Mouse (Mus musculus): Measurements from ENCODE around the gene Wdr75.

Wdr75 gene

DNA sequence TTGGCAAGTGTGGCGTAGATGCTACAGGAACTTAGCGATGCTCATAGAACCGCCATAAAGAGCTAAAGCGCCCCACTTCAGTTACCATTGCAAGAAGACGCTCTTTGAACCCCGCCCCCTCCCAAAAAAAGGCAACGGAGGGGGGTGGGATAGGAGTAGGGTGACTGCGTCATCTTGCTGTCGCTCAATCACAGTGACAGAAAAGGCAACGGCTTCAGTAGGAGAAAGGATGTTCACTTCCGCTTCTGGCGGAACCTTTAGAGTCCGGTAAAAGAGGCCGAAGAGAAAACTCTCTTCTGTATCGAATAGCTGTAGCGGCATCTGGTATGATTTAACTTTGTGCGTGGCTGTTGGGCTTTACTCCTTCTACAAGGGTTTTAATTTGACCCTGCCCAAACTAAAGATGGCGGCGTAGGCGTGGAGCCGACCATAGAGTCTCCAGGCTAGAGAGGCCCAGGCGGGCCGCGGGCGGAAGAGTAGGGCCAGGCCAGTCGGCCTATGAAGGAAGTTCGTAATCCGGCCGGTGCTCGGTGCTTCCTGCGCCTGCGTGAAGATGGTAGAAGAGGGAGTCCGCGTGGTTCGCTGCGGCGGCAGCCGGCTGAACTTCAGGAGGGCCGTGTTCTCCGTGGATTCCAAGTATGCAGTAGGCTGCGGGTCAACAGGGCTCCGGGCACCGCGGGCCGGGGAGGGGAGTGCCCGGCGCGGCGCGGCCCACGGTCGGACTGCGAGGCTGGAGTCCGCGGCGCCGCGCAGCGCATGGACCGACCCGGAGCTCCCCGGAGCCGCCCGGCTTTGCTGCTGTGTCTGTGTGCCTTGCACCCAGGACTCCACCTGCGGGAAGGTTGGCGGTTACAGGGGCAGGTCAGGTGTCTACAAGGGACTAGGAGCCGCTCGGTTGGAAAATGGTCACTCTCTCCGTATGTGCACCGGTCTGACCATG, at the start of gene Wdr75:
Wdr75 (plus strand) TSS at position 198 of the 940 bp plus-strand sequence.
- DNase-seq (ENCODE audit: low read depth, low spot score) = peak; percentile 90

DNA sequence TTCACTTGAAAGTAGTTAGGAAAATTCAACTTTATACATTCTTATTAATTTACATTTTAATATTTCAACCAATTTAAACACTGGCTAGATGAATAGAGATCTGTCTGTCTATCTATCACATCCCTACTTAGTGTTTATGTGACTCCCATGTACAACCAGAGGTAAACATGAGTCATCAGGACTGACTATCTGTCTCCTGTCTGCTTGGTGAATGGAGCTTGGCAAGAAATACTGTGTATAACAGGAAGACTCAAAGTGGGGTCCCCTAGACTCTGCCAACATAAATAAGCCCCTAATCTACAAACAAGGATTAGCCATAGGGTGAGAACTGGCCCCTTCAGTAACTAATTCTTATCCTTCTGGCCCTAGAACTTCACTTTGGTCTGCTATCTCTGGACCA, 39.1 kb upstream of the Wdr75 start:
- no peak for DNase-seq (ENCODE audit: low read depth, low spot score)

DNA sequence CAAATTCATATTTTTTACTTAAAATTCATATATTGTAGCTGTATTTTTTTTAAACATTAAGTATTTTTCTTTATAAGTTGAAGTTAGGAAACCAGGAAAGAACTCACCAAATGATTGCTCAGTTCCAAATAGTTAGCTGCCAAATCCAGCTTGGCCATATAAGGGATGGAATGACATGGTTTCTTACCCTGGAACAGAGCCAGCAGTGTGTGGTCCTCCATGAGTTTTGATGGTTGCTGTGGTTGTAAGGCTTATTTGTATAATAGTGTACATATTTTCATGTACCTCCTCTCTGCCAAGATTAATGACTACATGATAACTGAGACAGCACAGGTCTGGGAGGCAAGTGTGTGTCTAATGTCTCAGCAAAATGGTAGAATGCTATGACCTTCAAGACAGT, 38.3 kb upstream of the Wdr75 start:
- DNase-seq (ENCODE audit: low read depth, low spot score) = no peak

DNA sequence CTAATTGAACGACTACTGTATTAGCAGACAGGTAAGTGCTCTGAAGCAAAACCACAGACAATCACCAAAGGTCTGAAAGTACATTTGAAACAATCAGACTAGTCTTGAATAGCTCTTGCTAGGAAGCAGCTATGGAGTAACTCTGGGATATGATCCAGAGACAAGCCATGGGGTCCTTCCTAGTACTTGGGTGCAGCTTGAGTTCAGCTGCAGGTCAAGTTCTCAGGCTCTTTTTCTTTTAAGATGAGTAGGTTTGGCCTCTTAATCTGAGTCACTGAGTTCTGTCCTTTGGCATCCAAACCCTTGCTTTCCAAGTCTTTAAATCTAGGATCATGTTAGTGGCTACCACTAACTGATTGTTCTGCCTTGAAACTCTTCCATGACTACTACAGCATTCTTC, 37.0 kb upstream of the Wdr75 start:
- DNase-seq (ENCODE audit: low read depth, low spot score) = no peak

DNA sequence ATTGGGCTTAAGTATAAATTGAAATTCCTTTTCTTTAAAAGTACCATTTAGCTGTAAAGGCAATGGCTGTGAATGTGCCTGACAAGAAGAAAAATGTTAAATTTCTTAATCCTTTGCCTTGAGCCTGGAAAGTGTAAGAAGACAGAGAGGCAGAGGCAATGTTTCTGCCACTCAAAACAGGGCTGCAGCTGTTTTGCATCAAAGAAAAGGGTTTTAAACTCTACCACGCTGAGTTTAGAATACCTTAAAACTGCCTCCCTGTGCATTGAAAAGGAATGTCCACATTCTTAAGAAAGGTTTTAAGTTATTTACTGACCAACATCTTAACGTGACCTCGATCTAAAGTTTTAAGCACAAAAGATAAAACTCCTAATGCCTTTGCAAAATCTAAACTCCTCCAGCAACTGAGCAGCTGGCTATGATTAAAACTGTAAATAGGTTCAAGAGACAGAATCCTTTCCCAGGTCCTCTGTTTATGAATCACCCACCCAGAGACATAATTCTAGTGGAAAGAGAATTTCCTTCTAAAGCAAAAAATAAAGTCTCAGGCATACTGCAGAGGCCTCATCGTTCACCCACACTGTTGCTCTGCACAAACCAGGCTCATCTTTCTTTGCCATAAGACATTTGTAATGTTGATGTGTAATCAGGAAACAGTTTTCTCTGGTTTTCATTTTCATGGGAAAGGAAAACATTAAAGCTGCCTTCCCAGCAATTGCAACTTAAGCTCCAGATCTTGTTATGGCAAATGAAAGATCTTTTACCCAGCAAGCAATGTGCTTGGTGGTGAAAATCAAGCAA, 34.1 kb upstream of the Wdr75 start:
- DNase-seq (ENCODE audit: low read depth, low spot score) = no peak

DNA sequence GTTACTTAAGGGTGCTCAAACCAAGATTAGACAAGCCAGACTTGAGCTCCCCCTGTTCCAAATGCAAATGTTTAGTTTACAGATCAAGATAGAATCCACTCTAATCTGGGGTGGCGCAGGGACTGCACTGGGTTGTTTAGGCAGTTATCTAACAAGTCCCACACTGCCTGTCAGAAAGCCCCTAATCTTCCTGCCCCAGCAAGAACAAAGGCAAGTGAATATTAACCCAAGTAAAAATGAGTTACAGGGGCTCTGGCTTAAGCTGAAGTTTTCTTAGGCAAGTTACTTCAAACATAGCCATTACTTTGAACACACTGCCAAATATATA, 33.5 kb upstream of the Wdr75 start:
- no peak for DNase-seq (ENCODE audit: low read depth, low spot score)

DNA sequence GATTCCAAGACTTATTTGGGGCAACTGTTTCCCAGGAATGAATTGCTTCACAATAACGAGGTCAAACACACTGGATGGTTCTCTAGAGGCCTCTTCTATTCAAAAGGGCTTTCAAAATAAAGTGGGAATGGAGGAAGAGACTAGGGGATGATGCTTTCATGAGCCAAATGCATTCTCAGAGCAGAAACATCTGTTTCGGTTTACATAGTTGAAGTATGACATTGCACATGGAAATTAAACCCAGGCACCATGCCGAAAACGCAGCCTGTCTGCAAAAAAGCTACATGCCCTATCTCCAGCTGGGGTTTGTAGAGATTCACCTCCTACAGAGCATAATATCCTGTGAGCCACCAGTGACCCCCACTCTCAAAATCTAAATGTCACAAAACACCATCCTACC, 29.3 kb upstream of the Wdr75 start:
- DNase-seq (ENCODE audit: low read depth, low spot score) = no peak

DNA sequence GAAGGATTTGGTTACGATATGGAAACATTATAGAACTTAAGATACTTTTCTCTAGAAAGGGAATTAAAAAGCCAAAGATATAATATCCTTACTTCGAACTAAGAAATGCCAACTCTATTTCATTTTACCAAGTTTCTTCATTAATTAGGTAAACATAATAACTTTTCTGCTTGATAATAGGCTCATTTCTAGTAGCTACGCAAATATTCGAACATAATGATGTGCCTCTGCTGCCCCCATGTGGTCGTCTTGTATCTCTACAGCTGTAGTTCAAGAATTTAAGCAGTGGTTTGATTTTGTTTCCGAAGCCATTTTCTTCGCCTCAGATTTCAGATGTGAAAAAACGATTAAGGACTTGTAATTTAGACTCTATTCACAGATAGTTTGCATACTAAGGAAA, 28.8 kb upstream of the Wdr75 start:
- DNase-seq (ENCODE audit: low read depth, low spot score) = peak; percentile 37

DNA sequence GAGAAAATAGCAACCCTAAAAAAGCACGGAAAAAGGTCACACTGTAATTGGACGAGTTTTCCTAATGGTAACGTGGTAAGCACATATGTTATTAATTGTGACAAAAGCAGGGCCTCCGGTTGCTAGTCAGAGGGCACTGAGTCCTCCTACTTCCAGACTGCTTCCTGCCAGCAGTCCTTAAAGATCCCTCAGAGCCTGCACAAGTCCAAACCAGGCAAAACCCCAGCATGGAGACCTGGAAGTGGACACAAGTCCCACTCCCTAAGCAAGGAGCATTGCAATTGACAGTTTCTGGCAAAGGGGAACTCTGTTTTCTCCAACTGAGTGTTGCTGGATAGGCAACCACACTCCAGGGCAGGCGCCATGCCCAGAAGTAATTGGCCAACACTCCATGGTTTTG, 27.4 kb upstream of the Wdr75 start:
- no peak for DNase-seq (ENCODE audit: low read depth, low spot score)

DNA sequence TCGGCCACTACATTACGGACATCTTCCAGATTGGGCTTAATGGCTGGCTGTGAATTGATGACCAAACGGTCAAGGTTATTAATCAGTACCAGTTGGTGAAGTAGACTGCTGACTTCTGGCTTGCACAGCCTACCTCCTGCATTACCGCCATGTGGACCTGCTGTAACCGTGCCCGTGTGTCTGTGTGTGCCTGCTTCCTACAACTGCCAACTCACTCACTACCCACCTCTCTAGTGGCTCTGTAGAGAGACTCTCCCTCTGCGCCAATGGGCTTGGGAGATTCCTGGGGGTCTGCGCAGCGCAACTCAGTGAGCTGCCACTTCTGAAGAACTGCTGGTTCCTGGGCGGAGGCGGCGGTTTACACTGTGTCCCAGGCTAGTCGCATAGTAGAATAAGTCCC, 25.6 kb upstream of the Wdr75 start:
- DNase-seq (ENCODE audit: low read depth, low spot score) = no peak

DNA sequence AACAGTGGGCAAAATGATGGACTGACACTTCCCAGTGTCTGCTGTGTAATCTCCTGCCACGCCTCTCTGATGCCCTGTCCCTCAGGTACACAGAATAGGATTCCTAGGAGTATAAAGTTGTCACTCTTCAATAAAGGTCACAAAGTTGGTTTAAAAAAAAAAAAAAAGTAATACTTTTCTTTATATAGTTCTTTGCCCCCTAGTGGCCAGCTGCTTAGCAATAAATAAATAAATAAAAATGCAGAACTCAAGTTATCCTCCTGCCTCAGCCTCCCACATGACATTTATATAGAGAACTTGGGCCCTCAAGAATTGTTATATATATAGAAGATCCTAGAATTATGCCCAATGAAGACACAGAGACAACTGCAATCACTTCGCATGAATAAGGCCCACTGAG, 24.9 kb upstream of the Wdr75 start:
- no peak for DNase-seq (ENCODE audit: low read depth, low spot score)

DNA sequence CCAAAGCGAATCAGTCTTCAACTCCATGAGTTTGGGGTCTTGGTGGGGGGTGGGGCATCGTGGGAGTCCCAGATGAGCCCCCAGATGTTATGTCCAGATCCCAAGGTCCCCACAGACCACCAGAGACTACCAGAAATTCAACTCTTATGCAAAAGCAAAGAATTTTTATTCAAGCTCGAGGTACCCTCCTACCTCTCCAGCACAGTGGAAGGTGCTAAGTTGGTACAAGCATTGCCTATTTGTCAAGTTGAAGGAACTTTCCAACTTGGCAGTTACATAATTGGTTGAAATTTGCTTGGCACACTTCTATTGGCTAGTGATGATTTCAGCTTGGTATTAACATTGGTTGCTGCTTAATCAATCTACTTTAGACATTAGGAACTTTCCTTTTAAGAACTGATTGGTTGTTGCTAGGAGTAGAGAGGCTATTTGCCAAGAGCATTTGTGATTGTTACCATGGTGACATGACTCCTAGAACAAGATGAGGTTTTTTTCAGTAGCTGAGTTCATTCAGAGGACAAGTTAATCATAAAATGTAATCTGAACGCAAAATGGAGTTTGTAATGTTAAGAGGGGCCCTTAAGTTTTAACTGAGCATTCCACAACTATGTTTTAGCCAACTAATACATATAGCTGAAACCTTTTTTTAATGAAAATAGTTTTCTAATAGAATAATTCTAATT, 14.2 kb upstream of the Wdr75 start:
- no peak for DNase-seq (ENCODE audit: low read depth, low spot score)

DNA sequence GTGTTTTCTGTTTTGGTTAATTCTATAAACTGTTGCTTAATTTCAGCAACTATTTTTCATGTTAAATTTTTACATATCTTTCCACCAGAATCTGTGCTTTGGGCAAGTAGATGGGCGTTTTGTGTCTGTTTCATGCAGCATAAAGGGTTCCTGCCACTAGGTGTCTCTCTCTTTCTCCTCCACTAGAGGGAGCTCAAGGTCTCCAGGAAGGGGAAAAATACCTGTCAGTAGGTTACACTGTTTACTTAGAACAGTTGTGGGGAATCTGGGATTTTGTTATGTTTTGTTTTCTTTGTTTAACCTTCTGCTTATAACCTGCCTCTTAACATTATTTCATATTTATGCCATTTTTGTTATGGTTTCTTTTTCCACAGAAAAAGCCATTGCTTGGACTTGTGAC, 21.9 kb downstream of the Wdr75 start:
- DNase-seq (ENCODE audit: low read depth, low spot score) = peak; percentile 45

DNA sequence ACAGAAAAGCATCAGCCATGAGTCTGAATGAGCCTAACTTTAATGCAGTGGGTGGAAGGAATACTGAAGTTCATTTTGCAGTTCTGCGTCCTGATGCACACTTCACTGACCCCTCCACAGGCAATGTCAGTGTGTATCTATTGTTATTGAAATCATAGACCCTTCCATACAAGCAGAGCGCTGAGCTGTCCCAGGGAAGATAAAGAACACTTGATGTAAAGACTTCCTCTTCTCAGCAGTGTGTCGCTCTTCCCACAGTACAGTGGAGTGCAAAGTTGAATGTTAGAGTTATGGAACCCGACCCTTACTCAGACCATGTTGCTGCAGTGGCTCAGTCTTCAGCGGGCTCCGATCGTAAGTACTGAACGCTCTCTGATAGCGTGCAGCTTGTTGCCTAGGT, 23.6 kb downstream of the Wdr75 start:
- no peak for DNase-seq (ENCODE audit: low read depth, low spot score)

DNA sequence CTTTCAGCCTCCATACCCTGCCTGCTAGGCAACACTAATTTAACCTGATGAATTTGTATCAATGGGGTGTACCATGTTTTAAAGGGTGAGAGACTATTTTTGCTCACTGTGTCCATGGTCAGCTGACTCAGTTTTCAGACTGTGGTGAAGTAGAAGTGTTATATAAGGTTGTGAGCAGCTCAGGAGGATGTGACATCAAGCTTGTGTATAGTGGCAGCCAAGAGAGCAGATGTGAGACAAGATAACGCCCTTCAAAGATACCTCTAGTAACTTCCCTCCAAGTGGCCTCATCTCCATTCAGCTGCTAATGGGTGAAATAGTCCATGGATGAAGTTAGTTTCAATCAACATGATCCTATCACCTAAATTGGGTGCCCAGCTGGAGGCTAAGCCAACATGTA, 29.5 kb downstream of the Wdr75 start:
- DNase-seq (ENCODE audit: low read depth, low spot score) = no peak

DNA sequence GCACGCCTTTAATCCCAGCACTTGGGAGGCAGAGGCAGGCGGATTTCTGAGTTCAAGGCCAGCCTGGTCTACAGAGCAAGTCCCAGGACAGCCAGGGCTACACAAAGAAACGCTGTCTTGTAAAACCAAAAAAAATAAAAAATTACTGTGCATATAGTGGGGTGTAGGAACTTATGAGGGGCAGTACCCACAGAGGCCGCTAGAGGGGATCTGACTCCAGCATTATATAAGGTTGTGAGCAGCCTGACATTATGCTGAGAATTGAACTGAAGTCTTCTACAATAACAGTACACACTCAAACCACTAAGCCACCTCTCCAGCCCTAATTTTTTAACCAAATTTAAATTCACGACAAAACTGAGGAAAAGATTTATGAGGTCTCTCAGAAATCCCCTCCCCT, 30.2 kb downstream of the Wdr75 start:
- peak; percentile 38 for DNase-seq (ENCODE audit: low read depth, low spot score)

DNA sequence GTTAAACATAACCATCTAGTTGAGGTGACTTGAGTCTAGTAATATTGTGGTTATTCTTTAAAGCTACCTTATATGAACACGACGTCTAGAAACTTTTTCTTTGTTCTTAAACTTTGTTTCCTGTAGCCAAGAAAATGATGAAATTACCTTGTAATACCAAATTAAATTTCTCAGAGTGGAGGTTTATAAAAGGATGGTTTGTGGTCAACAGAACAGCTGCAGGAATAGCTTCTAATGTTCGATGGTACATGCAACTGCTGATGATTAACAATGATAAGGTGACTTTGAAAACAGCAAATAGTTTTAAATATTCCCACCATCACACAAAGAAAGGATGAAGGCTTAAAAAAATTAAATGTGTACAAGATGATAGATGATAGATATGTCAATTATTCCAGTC, 30.7 kb downstream of the Wdr75 start:
- no peak for DNase-seq (ENCODE audit: low read depth, low spot score)

DNA sequence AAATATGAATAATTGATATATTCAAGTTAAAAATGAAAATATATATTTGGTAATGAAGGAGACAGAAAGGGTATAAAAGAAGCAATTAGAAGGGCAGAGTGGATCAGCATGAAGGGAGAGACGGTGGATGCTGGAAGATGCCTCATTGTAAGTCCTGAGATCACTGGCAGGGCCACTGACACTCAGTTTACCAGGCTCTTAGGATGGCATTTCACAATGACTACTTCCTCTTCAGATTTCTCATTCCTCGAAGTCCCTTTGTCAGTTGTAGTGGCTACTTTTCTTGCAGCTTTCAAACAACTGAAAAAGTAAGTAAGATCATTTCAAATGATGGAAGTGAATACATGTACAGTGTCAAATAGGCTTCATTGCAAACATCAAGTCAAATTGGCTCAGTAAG, 31.2 kb downstream of the Wdr75 start:
- DNase-seq (ENCODE audit: low read depth, low spot score) = no peak

DNA sequence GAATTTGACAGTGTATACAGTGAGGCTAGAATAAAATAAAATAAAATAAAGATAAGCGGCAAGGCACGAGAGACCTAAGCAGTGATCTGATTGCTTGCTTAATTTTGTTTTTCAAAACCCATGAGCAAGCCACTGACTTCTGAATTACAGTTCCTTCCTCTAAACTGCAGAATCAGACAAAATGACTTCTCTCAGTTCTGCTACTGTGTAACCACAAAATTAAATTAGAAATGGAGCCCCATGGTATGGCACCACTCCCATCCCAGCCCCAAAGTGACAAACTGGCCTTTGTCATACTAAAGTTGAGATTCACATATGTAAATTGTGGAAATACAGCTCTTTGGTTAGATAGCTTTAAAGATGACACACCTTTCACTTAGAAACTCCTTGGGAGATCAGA, 31.8 kb downstream of the Wdr75 start:
- no peak for DNase-seq (ENCODE audit: low read depth, low spot score)

DNA sequence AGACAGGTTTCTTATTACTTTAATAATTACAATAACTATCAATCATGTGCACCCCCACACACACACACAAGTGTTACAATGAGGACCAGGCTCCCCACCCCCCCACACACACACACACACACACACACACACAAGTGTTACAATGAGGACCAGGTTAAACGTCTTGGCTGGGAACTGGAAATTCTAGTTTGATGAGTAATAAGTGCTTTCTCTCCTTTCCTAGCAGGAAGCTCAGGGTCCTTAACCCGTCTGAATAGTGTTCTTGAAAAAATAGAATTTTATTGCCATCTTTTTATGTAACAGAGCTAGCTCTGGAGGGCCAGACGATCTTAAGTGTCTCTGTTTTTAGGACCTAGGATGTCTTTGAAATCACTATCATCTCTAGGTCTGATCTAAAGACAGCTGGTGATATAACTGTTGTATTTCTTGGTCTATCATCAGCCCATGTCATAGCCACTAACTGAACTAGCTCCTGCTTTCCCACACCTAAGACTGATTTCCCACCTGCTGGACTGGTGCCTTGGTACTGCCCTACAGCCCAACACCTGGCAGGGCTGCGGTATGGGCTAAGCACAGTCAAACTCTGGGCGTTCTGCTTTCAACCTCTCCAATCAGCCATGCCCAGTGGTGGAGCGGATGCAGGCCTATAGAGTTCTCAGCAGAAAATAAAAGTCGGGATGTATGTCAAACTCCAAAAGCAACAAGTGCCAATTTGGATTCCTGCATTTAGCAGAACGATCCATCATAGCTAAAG, 35.7 kb downstream of the Wdr75 start:
- DNase-seq (ENCODE audit: low read depth, low spot score) = no peak

DNA sequence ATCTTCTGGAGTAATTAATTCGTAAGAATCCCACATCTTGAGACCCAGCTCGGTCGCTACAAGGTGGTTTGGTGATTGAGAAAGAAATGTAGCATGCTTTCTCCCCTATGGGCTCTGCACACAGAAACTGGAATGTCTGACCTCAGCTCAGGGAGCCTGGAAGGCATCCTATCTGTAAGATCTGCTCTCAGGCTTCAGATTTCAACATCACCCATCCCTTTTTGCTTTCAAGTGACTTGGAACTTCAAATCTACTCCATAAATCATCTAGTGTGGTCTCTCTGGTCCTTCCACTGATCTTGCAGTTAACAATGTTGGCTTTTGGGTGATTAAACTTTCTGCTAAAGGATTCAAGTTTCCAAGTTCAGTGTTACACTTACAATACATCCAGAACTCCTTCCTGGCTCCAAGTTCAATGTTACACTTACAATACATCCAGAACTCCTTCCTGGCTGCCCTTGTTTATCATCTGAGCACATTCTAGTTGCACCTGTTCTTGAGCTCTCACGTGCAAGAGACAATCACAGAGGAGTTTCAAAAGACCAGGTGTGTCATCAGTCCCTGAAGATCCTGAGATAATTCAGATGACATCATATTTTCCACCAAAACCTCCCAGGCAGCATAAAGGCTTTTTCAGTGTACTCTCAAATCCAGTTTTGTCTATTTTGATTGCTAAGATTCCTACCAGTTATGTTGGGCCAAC, 40.5 kb downstream of the Wdr75 start:
- DNase-seq (ENCODE audit: low read depth, low spot score) = no peak

All from c-Kit-negative CD71-positive TER-119-positive erythroid progenitor cells, embryonic 14.5 days (primary cell).